Mouse (Mus musculus) spleen, adult 2 months (tissue): Measurements from ENCODE around the gene Disp3. TPM values are rescaled to one million over a fixed set of nuclear protein-coding genes. Genes with fewer than 3 reads are reported as not detected.

ENCODE experiments used
- DNase-seq, 2 experiments: peaks; one replicate each; pipeline versions ENCODE4 v3.0.0 to v3.0.0-alpha.2; 2012 to 2021; ENCODE audit warnings: low spot score in 2 of 2, low read depth in 1 of 2
- H3K27ac ChIP-seq: fragments of 200-500 bp; 2 replicates; pipeline ENCODE4 v1.5.1; 2012; ENCODE audit warnings: low read length, inconsistent platforms; ENCODE audit not compliant: insufficient read depth
- H3K27me3 ChIP-seq: fragments of 200-500 bp; 2 replicates; pipeline ENCODE4 v1.6.1; 2012; ENCODE audit warnings: mild to moderate bottlenecking, moderate library complexity, low read length, inconsistent platforms; ENCODE audit not compliant: control insufficient read depth, insufficient read depth
- H3K36me3 ChIP-seq: fragments of 200-500 bp; 2 replicates; pipeline ENCODE4 v1.6.1; 2012; ENCODE audit warnings: mild to moderate bottlenecking, low read length, inconsistent platforms; ENCODE audit not compliant: control insufficient read depth, insufficient read depth
- H3K4me1 ChIP-seq: fragments of 200-500 bp; 2 replicates; pipeline ENCODE4 v1.6.1; 2011; ENCODE audit warnings: inconsistent platforms; ENCODE audit not compliant: control insufficient read depth, insufficient read depth, insufficient read length
- H3K4me3 ChIP-seq: fragments of 200-500 bp; 2 replicates; pipeline ENCODE4 v1.5.1; 2011; ENCODE audit warnings: mild to moderate bottlenecking, inconsistent platforms; ENCODE audit not compliant: insufficient read depth, insufficient read length; ENCODE audit errors: extremely low read depth
- CTCF ChIP-seq: fragments of 200-500 bp; IDR thresholded peaks from 2 replicates; pipeline ENCODE4 v1.5.1; 2011; ENCODE audit warnings: mild to moderate bottlenecking, inconsistent platforms; ENCODE audit not compliant: insufficient read depth, insufficient read length, insufficient replicate concordance; ENCODE audit errors: extremely low read depth
- POLR2A ChIP-seq: fragments of 200-500 bp; IDR thresholded peaks from 2 replicates; pipeline ENCODE4 v1.6.1; 2011; ENCODE audit warnings: low read depth, low read length, inconsistent platforms
- WGBS: fragments of 180-500 bp; shearing (Covaris S2); methylation state at CpG from one replicate; pipeline ENCODE4 v1.1.7; 2018; 5-methylcytosine and 5-hydroxymethylcytosine counted together
- polyA plus RNA-seq: library from polyadenylated mRNA; depleted of rRNA; stranded (reverse); fragments of >200 nt; gene quantifications from 2 replicates; pipeline ENCODE4 v1.2.3, GENCODE M21; 2012

The Disp3 gene
- polyA plus RNA-seq, 1 experiment: 0.19 TPM

GRCm38 (mm10) chr4:148291080-148291479 lies 3.3 kb upstream of the Disp3 start:
- TF ChIP-seq CTCF (no peak), POLR2A (no peak)
- Histone ChIP-seq H3K27me3 (peaks cover 7% of the 10 kb centered on the region), H3K27ac (no peak overlapping the region), H3K4me3 (no peak overlapping the region), H3K4me1 (no peaks in the 10 kb centered on the region; the same call in 1 of the 2 replicates), H3K36me3 (no peaks in the 10 kb centered on the region)
- no peak for DNase-seq
- 64% methylated on average over 2 of the region's 2 CpGs for WGBS

- Histone ChIP-seq H3K27ac (no peak overlapping the region), H3K4me3 (no peak overlapping the region), H3K27me3 (peaks cover 7% of the 10 kb centered on the region), H3K36me3 (no peaks in the 10 kb centered on the region), H3K4me1 (no peaks in the 10 kb centered on the region; the same call in 1 of the 2 replicates)
- WGBS: 11% methylated on average over 32 of the region's 32 CpGs
- peak in 1 of 2 experiments; percentile 5 for DNase-seq
- TF ChIP-seq POLR2A (no peak), CTCF (0 out of 2 replicates have a peak, but pooled peaks have one; percentile 9)
Observed at GRCm38 (mm10) chr4:148288055-148288549, 337 bp upstream of the Disp3 start.

DNA sequence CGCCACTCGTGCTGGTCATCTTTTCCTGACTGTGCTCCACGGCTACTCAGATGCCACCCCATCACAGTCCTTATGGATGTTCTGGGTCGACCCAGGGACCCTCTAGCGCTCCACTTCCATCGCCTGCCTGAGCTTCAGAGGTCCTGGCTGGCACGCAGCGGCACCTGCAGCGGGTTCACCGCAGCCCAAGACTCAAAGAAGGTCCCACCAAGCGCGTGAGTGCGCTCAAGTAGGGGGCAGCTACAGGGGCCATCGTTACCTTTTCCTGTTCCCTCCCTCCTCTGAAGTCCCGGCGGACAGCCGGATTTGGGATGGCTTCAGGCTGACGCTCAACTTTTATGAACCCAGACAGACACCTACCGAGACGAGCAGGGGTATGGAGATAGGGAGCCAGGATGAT lies 724 bp downstream of the Disp3 start:
- Histone ChIP-seq H3K27me3 (peaks cover 7% of the 10 kb centered on the region), H3K4me1 (no peaks in the 10 kb centered on the region; the same call in 1 of the 2 replicates), H3K4me3 (no peak overlapping the region), H3K36me3 (no peaks in the 10 kb centered on the region), H3K27ac (no peak overlapping the region)
- 9% methylated on average over 20 of the region's 20 CpGs for WGBS
- DNase-seq: no peak
- TF ChIP-seq CTCF (no peak), POLR2A (no peak)

DNA sequence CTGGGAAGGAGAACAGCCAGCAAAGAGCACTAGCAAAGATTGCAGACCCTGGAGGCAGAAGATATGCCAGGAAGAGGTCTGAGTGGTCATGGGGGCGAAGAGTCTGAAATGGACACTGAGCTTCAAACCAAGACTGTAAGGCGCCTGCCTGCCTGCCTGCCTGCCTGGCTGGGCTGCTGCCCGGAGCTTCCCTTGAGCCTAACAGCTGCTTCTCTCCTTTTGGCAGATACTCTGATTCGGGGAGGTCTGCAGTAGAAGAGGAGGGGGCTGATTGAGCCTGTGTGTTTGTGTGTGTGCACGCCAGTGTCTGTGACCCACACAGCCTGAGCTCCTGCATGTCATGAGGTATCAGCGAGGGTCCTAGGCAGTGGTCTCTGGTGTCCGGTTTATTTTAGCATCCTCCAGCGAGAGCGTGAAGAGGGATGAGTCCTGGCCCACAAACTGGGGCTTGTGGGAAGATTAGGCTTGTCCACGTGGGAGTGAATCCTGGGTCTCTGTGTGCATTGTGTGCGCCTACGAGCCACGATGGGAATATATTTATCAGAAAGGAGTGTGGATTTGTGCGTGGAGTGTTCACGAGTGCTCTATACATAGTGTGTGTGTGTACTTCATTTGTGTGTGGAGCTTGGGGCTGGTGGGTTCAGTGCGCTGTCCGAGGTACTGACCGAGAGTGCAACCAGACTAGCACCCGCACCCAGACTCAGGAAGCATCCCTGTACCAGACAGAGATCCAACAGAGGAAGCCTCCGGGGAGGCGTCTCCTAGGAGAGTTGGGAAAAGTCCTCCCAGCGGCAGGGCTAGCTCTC lies 1.3 kb downstream of the Disp3 start:
- no peak for DNase-seq

DNA sequence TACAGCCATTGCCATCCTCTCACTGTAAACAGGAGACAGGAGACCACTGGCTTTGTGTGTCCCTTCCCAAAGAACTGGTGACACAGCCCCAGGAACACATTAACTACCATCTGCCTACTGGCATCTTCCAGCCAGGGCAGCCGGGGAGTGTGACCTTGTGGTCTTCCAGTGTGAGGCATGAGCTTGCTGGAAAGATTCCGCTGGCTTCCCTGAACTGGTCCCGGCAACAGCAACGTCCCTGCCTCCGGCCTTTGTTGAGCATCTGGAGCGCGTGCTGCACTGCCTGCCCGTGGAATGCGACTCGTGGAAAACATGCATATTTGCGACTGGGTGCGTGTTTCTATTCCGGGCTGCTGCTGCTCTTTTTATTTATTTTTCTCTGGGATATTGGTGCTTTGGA lies 3.5 kb downstream of the Disp3 start:
- 69% methylated on average over 13 of the region's 13 CpGs for WGBS
- H3K4me3 ChIP-seq: no peak overlapping the region
- H3K27me3 ChIP-seq: peaks cover 7% of the 10 kb centered on the region; the same call in 1 of the 2 replicates
- no peak overlapping the region for H3K27ac ChIP-seq
- H3K4me1 ChIP-seq: no peaks in the 10 kb centered on the region; the same call in 1 of the 2 replicates
- TF ChIP-seq POLR2A (no peak), CTCF (no peak)
- H3K36me3 ChIP-seq: no peaks in the 10 kb centered on the region
- no peak for DNase-seq

More for the DNA sequence above, 1.3 kb downstream of the Disp3 start:
- Histone ChIP-seq H3K4me1 (no peaks in the 10 kb centered on the region; the same call in 1 of the 2 replicates), H3K27me3 (peaks cover 7% of the 10 kb centered on the region; the same call in 1 of the 2 replicates), H3K27ac (no peak overlapping the region), H3K36me3 (no peaks in the 10 kb centered on the region), H3K4me3 (no peak overlapping the region)
- TF ChIP-seq POLR2A (no peak), CTCF (no peak)
- 19% methylated on average over 22 of the region's 22 CpGs for WGBS

- TF ChIP-seq CTCF (no peak), POLR2A (no peak)
- H3K4me1 ChIP-seq: no peaks in the 10 kb centered on the region
- 15% methylated on average over 4 of the region's 4 CpGs for WGBS
- H3K27ac ChIP-seq: no peak overlapping the region
- DNase-seq: no peak
- no peaks in the 10 kb centered on the region for H3K27me3 ChIP-seq
- H3K36me3 ChIP-seq: no peaks in the 10 kb centered on the region
- no peak overlapping the region for H3K4me3 ChIP-seq
Observed at GRCm38 (mm10) chr4:148276816-148277491, 10.8 kb downstream of the Disp3 start.
